In genomic region chr11:44866476-44867149, GRCm38 (mm10) we compare ENCODE assay signal across 12 mouse cellular contexts.
DNase-seq lines count a peak whose midpoint lies in the region; ATAC-seq and TF ChIP-seq lines count a peak whose summit lies in the region.
"Had no signal": no experiment of that assay in that cellular context is flagged by ENCODE, and none has a peak within 500 bp of the region (broad histone marks: within the 10 kb centered on the region; RNA-seq: fewer than 3 reads in every experiment).

No protein-coding gene starts in this region.

- H3K4me3 ChIP-seq in gastrocnemius, adult 2 months = no peak overlapping the region
- H3K4me3 ChIP-seq in heart, adult 2 months = no peak overlapping the region
- no peak overlapping the region for H3K4me3 ChIP-seq in hindbrain, embryonic 15.5 days
- H3K4me3 ChIP-seq in intestine, embryonic 16.5 days (ENCODE audit: low read length) = no peak overlapping the region
- no peak overlapping the region for H3K4me3 ChIP-seq in midbrain, embryonic 14.5 days (replicated peaks; ENCODE audit: low read depth, low read length)
- H3K4me3 ChIP-seq: liver, embryonic 13.5 days had no signal

- H3K4me2 ChIP-seq in hindbrain, embryonic 15.5 days = no peak overlapping the region
- no peak overlapping the region for H3K4me2 ChIP-seq in intestine, embryonic 16.5 days (ENCODE audit: low read depth, low read length)
- no peak overlapping the region for H3K4me2 ChIP-seq in midbrain, embryonic 14.5 days (ENCODE audit: low read length)
- H3K4me2 ChIP-seq: liver, embryonic 13.5 days had no signal

- no peak overlapping the region for H3K9ac ChIP-seq in heart, adult 2 months (ENCODE audit: low read depth, low read length)
- H3K9ac ChIP-seq in hindbrain, embryonic 15.5 days = no peak overlapping the region
- H3K9ac ChIP-seq in intestine, embryonic 16.5 days (ENCODE audit: low read depth, low read length) = no peak overlapping the region
- H3K9ac ChIP-seq in midbrain, embryonic 14.5 days (replicated peaks; ENCODE audit: low read length) = no peak overlapping the region
- H3K9ac ChIP-seq: liver, embryonic 13.5 days had no signal

- WGBS in heart, adult 2 months = 51% methylated on average over 14 of the region's 14 CpGs
- WGBS in hindbrain, embryonic 15.5 days = 53% methylated on average over 14 of the region's 14 CpGs
- WGBS in intestine, embryonic 16.5 days = 71% methylated on average over 14 of the region's 14 CpGs
- WGBS in midbrain, embryonic 14.5 days = 66% methylated on average over 14 of the region's 14 CpGs

- DNase-seq in gastrocnemius, adult 2 months = peak; percentile 51
- no peak for DNase-seq in gastrocnemius, postnatal 4 days (ENCODE audit: low spot score in 2 of 2)
- DNase-seq in cerebellum, adult 8-10 months = peak; percentile 68
- peak; percentile 23 to 33 for DNase-seq in heart, adult 2 months
- DNase-seq in midbrain, embryonic 14.5 days = no peak
- DNase-seq: B cell, adult 2 months; liver, embryonic 13.5 days; right cerebral cortex, postnatal 25 days had no signal

- no peak for TF ChIP-seq POLR2A in heart, adult 2 months (IDR thresholded peaks at IDR 0.05; ENCODE audit: insufficient read depth, low read depth, low read length)

- TF ChIP-seq CTCF in gastrocnemius, adult 2 months (IDR thresholded peaks at IDR 0.05) = no peak
- TF ChIP-seq CTCF in heart, adult 2 months (IDR thresholded peaks at IDR 0.05) = no peak

- no peaks in the 10 kb centered on the region for H3K27me3 ChIP-seq in heart, adult 2 months (ENCODE audit: control insufficient read depth, insufficient read depth, low read length)
- H3K27me3 ChIP-seq in hindbrain, embryonic 15.5 days = no peaks in the 10 kb centered on the region
- no peaks in the 10 kb centered on the region for H3K27me3 ChIP-seq in intestine, embryonic 16.5 days (replicated peaks; ENCODE audit: control insufficient read depth, insufficient read depth, low read length)
- no peaks in the 10 kb centered on the region for H3K27me3 ChIP-seq in midbrain, embryonic 14.5 days (ENCODE audit: control insufficient read depth, insufficient read depth, low read length)
- H3K27me3 ChIP-seq: liver, embryonic 13.5 days; Patski had no signal

- H3K9me3 ChIP-seq in hindbrain, embryonic 15.5 days = no peaks in the 10 kb centered on the region
- no peaks in the 10 kb centered on the region for H3K9me3 ChIP-seq in intestine, embryonic 16.5 days (ENCODE audit: control insufficient read depth, low read length)
- H3K9me3 ChIP-seq in midbrain, embryonic 14.5 days (ENCODE audit: control insufficient read depth, low read length) = no peaks in the 10 kb centered on the region
- H3K9me3 ChIP-seq: liver, embryonic 13.5 days had no signal

- peak; percentile 68; the same call in 1 of the 2 replicates for ATAC-seq in hindbrain, embryonic 15.5 days (ENCODE audit: low FRiP score, low read depth)
- no peak for ATAC-seq in intestine, embryonic 16.5 days
- ATAC-seq in activated CD4-positive, CD25-positive, alpha-beta regulatory T cell, adult 4 months = no peak
- no peak for ATAC-seq in midbrain, embryonic 14.5 days (ENCODE audit: low FRiP score, low TSS enrichment)
- ATAC-seq: Patski had no signal

- H3K36me3 ChIP-seq in heart, adult 2 months (ENCODE audit: control insufficient read depth, insufficient read depth, low read length) = no peaks in the 10 kb centered on the region; the same call in 1 of the 2 replicates
- H3K36me3 ChIP-seq in hindbrain, embryonic 15.5 days = no peaks in the 10 kb centered on the region
- no peaks in the 10 kb centered on the region for H3K36me3 ChIP-seq in intestine, embryonic 16.5 days (ENCODE audit: control insufficient read depth, insufficient read depth, low read length)
- H3K36me3 ChIP-seq in midbrain, embryonic 14.5 days (ENCODE audit: control insufficient read depth, insufficient read depth, low read length) = no peaks in the 10 kb centered on the region
- H3K36me3 ChIP-seq: liver, embryonic 13.5 days had no signal

- no peaks in the 10 kb centered on the region for H3K79me2 ChIP-seq in heart, adult 2 months (replicated peaks; ENCODE audit: control insufficient read depth, insufficient read depth, low read length)

- peaks cover 9% of the 10 kb centered on the region for H3K4me1 ChIP-seq in heart, adult 2 months (ENCODE audit: control insufficient read depth, insufficient read depth, low read length)
- H3K4me1 ChIP-seq in hindbrain, embryonic 15.5 days (replicated peaks) = peaks cover 12% of the 10 kb centered on the region
- H3K4me1 ChIP-seq in intestine, embryonic 16.5 days (ENCODE audit: control insufficient read depth, insufficient read depth, low read length) = no peaks in the 10 kb centered on the region
- peaks cover 5% of the 10 kb centered on the region; the same call in 1 of the 2 replicates for H3K4me1 ChIP-seq in midbrain, embryonic 14.5 days (ENCODE audit: control insufficient read depth, insufficient read depth, low read length)
- H3K4me1 ChIP-seq: liver, embryonic 13.5 days had no signal

- peak overlapping the region; percentile 71 for H3K27ac ChIP-seq in gastrocnemius, adult 2 months
- H3K27ac ChIP-seq in heart, adult 2 months = peak overlapping the region; percentile 20; the same call in 1 of the 2 replicates
- H3K27ac ChIP-seq in hindbrain, embryonic 15.5 days (replicated peaks) = peak overlapping the region; percentile 40; the same call in 1 of the 2 replicates
- H3K27ac ChIP-seq in intestine, embryonic 16.5 days (ENCODE audit: low read length) = no peak overlapping the region
- no peak overlapping the region for H3K27ac ChIP-seq in midbrain, embryonic 14.5 days (replicated peaks; ENCODE audit: low read depth, low read length)
- H3K27ac ChIP-seq: liver, embryonic 13.5 days had no signal

- TF ChIP-seq EP300 in heart, adult 2 months (IDR thresholded peaks at IDR 0.05; ENCODE audit: insufficient read depth, low read depth, low read length) = no peak

- intact Hi-C loops in gastrocnemius, adult 2 months (cut with DNase I) = no loop called here
- intact Hi-C loops in heart, adult 2 months (cut with DNase I) = no loop called here

Comparison
In these comparisons a context has a peak if more than half of its experiments do, and no peak if none do; other contexts are left out.
1. DNase-seq: peak in gastrocnemius, adult 2 months (single experiment), cerebellum, adult 8-10 months (single experiment) and heart, adult 2 months (2 of 2); none in gastrocnemius, postnatal 4 days (0 of 2) and midbrain, embryonic 14.5 days (single experiment).
2. H3K27ac ChIP-seq: peak in gastrocnemius, adult 2 months (single experiment), heart, adult 2 months (single experiment) and hindbrain, embryonic 15.5 days (single experiment); none in intestine, embryonic 16.5 days (single experiment) and midbrain, embryonic 14.5 days (single experiment).